Mouse (Mus musculus) mouse embryonic stem cell (cell line): Measurements from ENCODE around the gene Hist1h2ad.
"Not testable (repeated sequence)": the region's sequence is repeated elsewhere in the genome, so short reads cannot be mapped to it uniquely, and the experiment has no call there.

Experiments used
- in situ Hi-C, 2 experiments: fragments of 300-500 bp; cut with MboI; formaldehyde crosslinking; loops; 1 replicate in 1 of 2; 3 replicates in 1 of 2; pipeline ENCODE4 v1.14.3; 2019 to 2020; ENCODE audit warnings: low sequenced_read_pairs in 2 of 2, low pct_unique_long_range_greater_than_20kb in 1 of 2, mixed read lengths in 1 of 2; ENCODE audit not compliant: unreplicated experiment in 1 of 2

Gene Hist1h2ad

DNA sequence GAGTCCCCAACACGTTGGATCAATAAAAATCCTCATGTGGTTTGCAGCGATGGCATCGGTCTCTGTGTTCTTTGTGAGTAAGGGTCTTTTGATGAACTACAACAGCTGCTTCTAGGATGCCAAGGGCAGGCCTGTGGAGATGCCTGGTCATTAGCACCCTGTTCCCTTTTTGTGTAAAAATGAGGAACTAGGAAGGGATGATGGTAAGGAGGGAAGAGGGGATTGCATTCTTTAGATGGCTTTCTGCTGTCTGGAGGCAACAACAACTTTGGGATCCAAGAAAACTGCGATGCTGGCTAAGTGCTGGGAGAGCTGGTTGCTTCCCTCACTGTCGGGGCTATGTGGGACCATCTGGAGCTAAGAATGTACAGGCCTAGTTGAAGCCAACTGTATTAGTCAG, 35.9 kb upstream of the Hist1h2ad start:
- in situ Hi-C loops: no loop called here

DNA sequence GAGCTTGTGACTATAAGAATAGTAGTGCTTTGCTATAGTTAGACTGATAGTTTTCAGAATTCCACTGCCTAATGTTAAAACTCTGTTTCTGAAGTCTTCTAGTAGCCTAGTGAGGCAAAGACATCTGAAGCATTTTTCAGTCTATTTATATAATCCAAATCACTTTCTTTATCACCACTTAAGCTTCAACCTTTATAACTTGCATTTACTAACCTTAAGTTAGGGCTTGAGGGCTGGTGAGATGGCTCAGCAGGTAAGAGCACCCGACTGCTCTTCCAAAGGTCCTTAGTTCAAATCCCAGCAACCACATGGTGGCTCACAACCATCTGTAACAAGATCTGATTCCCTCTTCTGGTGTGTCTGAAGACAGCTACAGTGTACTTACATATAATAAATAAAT, 34.4 kb upstream of the Hist1h2ad start:
- in situ Hi-C loops: not testable (repeated sequence)

DNA sequence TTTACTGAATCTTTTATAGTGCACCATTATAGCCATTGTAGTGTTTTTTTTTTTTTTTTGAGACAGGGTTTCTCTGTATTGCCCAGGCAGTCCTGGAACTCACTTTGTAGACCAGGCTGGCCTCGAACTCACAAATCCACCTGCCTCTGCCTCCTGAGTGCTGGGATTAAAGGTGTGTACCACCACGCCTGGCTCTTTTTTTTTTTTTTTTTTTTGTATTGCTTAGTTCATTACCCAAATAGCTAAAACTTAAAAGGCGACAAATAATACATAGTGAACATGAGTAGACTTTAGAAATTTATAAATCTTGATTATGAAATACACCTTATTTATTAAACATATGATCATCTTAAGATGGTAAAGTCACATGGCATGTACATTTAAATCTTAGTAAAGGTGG, 32.7 kb upstream of the Hist1h2ad start:
- in situ Hi-C loops: no loop called here

DNA sequence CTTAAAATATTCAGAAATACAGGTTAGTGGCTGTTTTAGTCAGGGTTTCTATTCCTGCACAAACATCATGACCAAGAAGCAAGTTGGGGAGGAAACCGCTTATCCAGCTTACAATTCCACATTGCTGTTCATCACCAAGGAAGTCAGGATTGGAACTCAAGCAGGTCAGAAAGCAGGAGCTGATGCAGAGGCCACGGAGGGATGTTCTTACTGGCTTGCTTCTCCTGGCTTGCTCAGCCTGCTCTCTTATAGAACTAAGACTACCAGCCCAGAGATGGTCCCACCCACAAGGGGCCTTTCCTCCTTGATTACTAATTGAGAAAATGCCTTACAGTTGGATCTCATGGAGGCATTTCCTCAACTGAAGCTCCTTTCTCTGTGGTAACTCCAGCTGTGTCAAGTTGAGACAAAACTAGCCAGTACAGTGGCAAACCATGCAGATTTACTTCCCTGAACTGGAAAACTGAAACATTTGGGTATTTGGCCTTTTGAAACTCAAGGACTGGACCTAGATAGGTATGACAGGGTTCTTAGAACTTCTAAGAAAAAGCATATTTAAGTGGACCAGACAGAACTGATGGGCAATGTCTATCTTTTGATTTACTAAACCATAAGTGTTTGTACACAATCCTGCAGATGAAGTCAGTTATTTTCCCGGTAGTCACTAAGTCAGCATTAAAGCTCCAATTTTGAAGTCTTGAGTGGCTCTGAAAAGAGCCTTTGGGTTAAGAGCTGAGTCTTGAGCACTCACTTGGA, 31.8 kb upstream of the Hist1h2ad start:
- in situ Hi-C loops: not testable (repeated sequence)

DNA sequence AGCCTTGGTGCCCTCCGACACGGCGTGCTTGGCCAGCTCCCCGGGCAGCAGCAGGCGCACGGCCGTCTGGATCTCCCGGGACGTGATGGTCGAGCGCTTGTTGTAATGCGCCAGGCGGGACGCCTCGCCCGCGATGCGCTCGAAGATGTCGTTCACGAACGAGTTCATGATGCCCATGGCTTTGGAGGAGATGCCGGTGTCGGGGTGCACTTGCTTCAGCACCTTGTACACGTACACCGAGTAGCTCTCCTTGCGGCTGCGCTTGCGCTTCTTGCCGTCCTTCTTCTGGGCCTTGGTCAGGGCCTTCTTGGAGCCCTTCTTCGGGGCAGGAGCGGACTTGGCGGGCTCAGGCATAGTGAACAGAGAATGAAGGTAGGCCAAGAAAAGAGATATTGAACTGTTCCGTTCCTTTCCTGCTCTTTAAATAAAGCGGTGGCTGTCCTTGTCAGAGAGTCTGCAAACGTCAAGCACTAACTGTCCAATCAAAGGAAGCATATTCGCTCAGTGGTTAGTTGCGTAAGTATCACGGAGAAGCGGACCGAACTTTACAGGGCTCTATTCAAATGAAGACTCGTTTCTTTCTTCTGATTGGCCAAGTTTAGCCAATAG, 31.1 kb upstream of the Hist1h2ad start, which contains the start of gene Hist1h2bh:
Gene Hist1h2bh (minus strand): TSS at position 394 of the 609 bp plus-strand sequence.
- in situ Hi-C loops: not testable (repeated sequence)

DNA sequence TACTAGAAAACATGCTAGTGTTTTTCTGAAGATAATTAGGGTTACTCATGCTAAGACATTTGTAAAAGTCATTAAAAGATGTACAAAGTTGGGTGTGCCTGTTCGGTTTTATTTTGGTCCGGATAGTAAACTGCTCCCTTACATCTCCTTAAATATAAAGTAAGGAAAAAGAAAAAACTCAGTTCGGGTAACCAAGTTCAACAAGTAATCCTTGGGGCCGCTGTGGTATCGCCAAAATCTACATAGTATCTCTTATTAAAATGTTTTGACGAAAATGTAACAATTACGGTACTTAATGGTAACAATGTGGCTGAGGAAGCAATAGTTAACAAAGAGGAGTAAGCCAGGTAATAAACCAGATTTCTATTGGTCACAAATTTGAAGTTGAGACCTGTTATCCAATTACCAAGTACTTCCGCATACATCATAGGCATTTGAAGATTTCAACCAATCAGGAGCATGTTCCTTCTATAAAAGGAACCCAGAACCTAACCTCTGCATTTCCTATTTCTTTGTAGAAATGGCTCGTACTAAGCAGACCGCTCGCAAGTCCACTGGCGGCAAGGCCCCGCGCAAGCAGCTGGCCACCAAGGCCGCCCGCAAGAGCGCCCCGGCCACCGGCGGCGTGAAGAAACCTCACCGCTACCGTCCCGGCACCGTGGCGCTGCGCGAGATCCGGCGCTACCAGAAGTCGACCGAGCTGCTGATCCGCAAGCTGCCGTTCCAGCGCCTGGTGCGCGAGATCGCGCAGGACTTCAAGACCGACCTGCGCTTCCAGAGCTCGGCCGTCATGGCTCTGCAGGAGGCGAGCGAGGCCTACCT, 30.0 kb upstream of the Hist1h2ad start, which contains the start of gene Hist1h3f:
Gene Hist1h3f (plus strand): TSS at position 88 of the 822 bp plus-strand sequence.
- in situ Hi-C loops: no loop called here

DNA sequence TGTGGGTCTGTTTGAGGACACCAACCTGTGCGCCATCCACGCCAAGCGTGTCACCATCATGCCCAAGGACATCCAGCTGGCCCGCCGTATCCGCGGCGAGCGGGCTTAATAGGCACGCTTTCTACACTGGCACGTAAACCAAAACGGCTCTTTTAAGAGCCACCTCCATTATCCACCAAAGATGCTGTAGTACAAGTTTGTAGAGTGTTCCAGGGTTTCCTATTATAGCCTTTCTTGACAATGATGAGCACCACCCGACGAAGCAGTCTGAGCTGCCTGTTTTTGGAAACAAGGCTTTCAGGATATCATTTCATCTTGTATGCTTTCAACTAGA, 29.4 kb upstream of the Hist1h2ad start:
- in situ Hi-C loops: not testable (repeated sequence)

DNA sequence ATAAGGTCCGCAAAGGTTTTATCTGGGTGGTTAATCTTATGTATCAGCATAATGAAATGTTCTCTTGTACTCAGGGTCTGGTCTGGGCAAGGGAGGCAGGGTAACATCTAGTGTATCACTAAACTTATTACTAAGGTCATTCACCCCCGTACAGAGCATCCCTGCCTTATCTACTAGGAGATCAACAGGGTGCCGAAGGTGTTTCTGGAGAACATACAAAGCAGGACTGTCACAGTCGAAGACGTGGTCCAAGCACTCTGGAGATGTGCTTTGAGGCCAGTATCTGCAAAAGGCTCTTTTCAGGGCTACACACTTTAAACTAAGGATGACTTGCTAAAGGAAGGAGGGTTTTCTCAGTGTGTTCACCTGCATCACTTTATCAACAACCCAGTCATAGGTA, 27.5 kb upstream of the Hist1h2ad start:
- in situ Hi-C loops: no loop called here

DNA sequence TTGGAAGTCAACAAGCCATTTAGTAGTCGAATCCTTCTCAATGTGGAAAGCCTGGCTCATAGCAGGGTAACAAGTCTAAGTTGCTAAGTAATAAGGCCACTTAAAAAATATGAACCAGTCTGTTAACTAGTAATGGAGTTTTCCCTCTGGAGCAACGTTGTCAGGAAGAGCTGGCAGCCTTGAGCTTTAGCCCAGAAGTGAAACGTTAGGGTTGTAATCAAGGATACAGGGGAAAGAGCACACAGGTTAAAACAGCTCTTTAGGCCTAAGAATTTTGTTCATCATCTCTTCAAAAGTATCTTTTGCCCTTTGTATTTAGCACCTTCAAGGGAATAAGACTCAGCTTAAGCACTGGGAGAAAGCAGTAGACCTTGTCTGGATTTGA, 23.4 kb upstream of the Hist1h2ad start:
- in situ Hi-C loops: no loop called here

DNA sequence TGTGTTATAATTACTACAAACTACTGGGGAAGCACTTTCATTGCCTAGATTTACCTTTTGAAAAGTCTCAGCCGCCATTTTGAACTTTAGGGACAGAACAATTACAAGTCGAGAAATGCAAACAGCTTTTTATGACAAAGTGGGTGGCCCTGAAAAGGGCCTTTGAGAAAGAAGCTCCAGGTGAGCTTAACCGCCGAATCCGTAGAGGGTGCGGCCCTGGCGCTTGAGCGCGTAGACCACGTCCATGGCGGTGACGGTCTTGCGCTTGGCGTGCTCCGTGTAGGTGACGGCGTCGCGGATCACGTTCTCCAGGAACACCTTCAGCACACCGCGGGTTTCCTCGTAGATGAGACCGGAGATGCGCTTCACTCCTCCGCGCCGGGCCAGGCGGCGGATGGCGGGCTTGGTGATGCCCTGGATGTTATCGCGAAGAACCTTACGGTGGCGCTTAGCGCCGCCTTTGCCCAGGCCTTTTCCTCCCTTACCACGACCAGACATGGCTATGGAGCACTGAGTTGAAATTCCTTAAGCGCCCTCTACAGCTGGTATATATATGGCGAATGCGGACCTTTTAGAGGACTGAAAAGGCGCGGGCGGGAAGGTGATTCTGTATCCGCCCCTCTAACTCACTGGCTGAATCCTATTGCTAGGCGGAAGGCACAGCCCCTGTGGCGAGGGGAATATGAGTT, 22.9 kb upstream of the Hist1h2ad start, which contains the start of gene Hist1h4f:
Gene Hist1h4f (minus strand): TSS at position 503 of the 689 bp plus-strand sequence.
- in situ Hi-C loops: not testable (repeated sequence)

DNA sequence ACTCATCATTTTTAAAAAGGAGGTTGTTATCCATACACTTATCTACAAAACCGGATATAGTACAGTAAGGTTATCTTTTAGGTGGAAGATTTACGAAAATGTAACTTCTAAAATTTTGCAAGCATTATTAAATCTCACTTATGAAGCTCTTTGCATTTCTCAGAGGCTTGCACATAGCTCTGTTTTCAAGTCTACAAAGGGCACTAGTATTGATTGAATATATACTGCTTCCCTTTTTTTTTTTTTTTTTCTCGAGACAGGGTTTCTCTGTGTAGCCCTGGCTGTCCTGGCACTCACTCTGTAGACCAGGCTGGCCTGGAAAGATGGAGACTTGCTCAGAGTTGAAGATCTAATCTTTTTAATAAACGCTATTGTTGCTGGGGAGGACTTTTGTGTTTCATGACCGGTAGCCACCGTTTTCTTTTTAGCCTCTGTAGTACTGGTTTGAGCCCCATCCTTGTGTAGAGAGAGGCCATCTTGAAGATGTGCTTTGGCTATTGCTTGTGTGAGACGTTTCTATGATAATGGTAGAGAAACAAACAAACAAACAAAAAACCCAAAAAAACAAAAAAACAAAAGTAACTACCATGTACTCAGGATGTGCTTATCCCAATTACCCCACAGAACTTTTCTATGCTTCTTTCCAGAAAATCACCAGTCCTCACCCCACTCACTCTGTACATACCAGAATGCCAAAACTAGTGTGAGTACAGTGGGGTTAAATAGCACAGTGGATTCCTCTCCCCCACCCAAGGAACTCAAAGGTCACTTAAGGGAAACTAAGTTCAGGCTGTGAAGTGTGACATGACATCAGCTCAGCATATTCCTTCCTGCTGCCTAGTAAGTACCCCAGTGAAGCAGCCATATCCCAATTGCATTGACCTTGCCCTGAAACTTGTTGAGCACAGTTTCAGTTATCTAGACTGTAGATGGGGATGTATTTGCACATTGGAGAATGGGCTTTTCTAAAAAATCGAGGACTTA, 22.0 kb upstream of the Hist1h2ad start:
- in situ Hi-C loops: no loop called here

DNA sequence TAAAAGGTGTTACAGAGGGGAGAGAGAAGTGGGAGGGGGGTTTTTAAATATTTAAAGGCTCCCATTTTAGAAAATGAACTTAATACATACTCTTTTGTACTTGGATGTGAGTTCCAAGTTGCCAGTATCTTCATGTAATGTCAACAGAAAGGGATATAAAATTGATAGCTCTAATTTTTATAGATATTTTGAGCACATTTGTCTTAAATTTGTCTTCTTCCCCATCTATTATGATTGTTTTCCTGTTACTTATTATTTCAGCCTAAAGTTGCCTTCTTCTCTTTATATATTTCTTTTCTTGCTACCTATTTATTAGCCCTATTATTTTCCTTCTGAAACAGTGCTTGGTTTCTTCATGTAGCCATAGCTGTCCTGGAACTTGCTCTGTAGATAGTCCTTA, 21.2 kb upstream of the Hist1h2ad start, which contains the start of gene Hist1h1d:
Gene Hist1h1d (plus strand): TSS at position 301 of the 400 bp plus-strand sequence.
- in situ Hi-C loops: no loop called here

DNA sequence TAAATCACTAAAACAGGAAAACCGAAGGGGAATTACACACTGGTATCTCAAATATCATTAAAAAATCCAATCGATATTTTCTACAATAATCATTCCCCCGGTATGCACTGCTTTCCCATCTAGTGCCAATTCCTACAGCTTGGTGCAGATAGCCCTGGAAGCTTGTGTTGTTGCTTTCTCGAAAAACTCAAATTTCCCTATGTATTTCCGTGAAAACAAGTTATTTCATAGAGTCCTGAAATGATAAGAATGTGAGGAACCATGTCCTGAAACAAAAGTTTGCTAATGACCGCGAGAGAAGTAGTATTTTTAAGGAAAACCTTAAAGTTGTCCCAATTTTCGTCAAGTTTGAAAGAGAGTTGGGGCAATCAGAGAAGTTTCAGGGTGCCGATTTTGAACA, 19.8 kb upstream of the Hist1h2ad start:
- in situ Hi-C loops: no loop called here

DNA sequence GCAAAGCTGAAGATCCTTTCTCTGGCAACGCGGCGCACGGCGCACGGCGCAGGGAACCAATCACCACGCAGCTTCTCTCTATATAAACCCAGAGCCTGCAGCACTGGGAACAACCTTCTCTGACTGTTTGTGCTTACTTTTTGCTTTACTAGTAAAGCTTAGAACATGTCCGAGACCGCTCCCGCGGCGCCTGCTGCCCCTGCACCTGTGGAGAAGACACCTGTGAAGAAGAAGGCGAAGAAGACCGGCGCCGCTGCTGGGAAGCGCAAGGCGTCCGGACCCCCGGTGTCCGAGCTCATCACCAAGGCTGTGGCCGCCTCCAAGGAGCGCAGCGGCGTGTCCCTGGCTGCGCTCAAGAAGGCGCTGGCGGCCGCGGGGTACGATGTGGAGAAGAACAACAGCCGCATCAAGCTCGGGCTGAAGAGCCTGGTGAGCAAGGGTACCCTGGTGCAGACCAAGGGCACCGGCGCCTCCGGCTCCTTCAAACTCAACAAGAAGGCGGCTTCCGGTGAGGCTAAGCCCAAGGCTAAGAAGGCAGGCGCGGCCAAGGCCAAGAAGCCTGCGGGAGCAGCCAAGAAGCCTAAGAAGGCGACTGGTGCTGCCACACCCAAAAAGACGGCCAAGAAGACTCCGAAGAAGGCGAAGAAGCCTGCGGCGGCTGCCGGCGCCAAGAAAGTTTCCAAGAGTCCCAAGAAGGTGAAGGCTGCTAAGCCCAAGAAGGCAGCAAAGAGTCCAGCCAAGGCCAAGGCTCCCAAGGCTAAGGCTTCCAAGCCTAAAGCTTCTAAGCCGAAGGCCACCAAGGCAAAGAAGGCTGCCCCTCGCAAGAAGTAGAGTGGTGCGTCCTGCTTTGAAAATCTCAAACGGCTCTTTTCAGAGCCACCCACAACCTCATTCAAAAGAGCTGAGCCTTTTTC, 19.0 kb upstream of the Hist1h2ad start:
- in situ Hi-C loops: no loop called here

DNA sequence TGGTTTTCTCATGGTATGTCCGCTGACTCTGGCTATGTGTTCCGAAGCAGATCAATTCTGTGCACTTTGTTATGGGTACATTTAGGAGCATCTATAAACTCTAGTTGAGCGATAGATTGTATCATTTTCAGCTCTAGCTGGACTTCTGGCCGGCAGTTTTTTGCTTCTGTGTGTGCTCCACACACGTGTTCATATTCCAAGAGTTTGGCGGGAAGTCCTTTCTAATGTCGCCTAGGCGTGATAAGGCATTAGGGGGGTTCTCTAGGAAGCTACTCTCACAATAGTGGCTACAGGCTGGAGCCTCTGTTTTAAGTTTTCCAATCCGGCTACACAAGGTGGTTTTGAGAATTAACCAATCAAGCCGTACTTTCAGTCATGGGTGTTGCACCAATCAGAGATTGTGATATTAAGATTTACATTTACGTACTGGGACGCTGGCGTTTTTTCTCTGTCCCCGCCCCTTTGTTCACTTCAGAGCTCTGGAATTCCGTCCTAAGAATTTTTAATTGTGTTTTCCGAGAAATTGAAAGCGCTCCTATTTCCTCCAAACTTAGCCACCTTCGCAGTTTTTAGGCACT, 18.3 kb upstream of the Hist1h2ad start:
- in situ Hi-C loops: no loop called here

DNA sequence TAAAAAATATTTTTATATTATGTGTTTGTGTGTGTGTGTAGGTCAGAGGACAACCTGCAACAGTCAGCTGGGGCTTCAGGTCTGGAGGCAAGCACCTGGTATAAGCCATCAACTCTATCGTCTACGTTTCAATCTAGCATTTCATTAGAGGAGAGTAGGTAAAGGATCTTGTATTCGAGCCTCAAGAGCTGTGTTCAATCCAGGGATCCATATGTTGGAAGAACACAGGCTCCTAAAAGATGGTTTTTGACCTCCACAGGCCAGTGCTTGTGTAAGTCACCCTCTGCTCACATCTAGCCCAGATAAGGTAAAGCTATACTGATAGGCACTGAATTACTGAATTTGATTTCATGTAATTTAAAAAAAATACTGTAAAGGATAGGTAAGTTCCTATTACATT, 17.3 kb upstream of the Hist1h2ad start:
- in situ Hi-C loops: no loop called here
